Mouse (Mus musculus): ENCODE results near the gene Rplp1.

DNA sequence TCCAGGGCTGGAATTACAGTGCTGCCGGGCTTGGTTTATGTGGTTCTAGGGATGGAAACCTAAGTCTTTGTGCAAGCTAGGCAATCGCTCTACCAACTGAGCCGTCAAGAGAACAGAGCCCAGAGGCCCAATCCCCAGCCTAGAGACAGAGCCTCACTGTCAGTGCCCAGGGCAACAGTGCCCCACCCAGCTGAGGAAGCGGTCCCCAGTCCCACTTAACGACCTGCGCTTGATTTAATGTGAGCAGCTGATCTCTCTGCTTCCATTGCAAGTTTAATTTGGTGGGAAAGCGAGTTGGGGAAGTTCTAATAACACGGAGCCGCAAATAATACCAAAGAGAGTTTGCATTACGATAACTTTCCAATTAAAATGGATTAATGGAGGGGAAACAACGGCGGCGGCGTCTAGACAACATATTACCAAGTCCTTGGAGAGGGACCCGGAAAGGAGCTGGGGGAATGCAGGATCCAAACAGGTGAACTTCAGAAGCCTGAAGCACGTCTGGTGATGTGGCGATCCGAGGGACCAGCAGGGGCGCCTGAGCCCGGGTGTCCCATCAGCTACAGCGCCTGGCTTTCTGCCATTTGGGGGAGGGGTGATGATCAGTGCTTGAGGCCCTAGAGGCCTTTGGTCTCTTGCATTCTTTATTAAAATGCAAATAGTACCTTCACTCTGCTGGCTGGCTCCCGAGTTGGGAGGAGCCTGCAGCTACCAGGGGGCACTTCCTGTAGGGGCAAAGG is 36.8 kb downstream of the Rplp1 start:
- TF ChIP-seq CTCF (IDR thresholded peaks at IDR 0.05; ENCODE audit: borderline replicate concordance, control insufficient read depth, extremely low read depth, insufficient read depth, low read length, poor library complexity) (no peak), POLR2A (IDR thresholded peaks at IDR 0.05; ENCODE audit: control insufficient read depth, extremely low read depth, insufficient read depth, low read length, poor library complexity) (no peak)
